Mouse (Mus musculus) gastrocnemius, adult 8-10 months (tissue): ENCODE results near the gene Atp1a3. TPM values are rescaled to one million over a fixed set of nuclear protein-coding genes. Genes with fewer than 3 reads are reported as not detected.

Experiments
- DNase-seq, 2 experiments: peaks; one replicate each; pipeline ENCODE4 v3.0.0; 2022; ENCODE audit warnings: low spot score in 2 of 2
- total RNA-seq, 4 experiments: library from RNA; stranded (reverse); gene quantifications; 2 replicates each; pipeline ENCODE4 v1.2.4; 2022

Atp1a3 gene
- total RNA-seq, 4 experiments from 2014 or later = 0.25 to 0.58 (median 0.46) TPM

DNA sequence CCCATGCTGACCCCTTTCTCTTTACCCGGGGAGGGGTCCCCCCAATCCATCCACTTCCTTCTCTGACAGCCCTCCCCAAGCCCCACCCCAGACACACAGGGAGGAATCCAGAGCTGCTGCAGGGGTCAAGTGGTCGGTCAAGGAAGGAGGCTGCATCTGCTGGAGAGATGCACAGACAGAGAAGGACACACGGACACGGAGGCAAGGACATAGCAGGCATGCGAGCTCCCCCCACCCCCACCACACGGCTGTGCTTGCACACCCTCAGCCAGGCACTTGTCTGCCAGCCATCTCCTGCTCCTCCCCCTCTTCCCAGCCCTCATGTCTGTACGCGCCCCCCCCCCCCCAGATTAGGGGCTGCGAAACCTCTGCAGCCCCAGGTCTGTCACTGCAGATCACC, 952 bp downstream of the Atp1a3 start:
- DNase-seq = no peak

DNA sequence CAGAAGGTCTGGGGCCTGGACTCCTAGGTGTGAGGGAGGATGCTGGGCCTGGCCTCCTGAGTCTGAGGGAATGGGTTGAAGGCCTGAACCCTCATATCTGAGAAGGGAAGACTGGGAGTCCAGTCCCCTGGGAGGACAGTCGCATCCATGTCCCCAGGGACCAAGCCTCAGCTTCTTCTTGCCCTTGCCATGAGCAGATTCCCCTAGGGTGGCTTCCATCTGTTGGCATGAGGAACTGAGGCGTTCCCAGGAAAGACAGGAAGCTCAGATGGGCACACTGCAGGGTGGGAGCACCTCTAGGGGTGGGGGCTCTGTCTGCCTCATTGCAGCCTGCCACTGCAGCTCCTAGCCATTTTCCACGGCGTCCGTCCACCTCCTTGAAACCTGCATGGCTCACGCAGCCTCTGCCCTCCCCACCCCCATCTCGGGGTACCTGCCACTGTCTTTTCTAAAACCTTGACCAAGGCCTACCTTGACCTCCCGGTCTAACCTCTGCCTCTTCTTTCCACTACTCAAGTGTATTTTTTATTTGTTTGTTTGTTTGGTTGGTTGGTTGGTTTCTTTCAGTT, 1.9 kb downstream of the Atp1a3 start:
- no peak for DNase-seq

DNA sequence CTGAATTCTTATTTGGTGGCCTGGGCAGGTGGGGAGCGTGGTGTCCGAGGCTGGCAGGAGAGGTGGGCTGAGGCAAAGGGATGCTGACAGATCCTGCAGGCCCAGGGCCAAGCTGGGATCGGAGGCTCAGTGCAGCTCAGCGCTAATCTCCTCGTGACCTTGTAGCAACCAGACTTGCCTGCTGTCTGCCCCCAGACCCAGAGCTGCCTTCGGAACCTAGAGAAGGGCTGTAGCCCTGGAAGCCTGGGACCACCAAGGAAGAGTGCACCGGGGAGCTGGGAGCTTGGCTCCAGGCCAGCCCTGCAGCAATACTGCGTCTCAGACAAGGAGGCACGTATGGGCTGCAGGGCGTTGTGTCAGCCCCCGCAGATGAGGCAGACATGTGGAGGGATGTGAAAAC, 2.5 kb downstream of the Atp1a3 start:
- DNase-seq = no peak

DNA sequence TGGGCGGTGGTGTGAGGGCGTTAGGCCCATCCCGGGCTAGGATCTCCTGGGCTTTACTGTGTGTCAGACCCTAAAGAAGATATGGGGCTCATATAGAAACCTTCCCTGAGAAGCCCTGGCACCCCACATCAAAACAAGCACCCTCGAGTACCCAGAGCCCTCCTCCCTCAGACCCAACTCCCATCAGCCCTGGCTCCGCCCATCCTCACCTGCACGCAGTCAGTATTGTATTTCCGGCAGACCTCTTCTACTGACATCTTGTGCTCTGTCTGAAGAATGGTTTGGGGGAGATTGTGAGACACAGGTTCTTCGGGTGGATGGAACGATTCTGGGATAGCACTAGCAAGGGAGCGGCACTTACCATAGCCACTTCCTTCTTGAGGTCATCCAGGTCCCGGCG, 5.0 kb downstream of the Atp1a3 start:
- no peak for DNase-seq

DNA sequence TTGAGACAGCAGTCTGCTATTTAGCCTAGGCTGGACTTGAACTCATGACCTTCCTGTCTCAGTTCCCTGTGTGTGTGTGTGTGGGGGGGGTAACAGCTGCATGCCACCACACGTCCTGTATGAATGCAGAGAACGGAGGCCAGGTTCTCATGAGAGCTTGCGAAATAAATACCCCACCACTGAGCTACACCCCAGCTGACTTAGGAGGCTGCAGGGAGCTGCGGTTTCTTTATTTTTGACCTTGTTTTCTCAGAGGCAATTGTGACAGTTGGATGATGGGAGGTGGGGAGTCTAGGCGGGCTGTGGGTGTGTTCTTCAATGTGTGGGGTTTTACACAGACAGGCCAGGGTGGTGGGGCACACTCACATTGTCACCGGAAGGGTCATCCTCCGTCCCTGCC, 5.5 kb downstream of the Atp1a3 start:
- no peak for DNase-seq

DNA sequence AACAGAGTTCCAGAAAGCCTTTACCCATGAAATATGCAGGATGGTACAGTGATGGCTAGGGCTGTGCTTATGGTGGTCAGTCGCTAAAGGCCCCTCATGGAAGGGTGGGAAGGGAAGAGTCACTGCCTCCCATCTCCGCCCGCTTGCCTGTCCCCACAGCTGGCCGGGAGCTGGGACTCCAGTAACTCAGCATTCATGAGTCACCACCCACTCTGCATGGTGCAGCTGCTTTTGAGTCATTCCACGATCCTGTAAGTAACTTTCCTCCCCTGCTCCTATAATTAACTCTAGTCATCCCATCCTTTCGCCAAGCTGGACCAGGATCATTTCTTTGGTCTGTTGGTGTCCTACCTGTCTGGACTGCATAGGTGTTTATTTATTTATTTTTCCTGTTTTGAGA, 12.7 kb downstream of the Atp1a3 start:
- no peak for DNase-seq

DNA sequence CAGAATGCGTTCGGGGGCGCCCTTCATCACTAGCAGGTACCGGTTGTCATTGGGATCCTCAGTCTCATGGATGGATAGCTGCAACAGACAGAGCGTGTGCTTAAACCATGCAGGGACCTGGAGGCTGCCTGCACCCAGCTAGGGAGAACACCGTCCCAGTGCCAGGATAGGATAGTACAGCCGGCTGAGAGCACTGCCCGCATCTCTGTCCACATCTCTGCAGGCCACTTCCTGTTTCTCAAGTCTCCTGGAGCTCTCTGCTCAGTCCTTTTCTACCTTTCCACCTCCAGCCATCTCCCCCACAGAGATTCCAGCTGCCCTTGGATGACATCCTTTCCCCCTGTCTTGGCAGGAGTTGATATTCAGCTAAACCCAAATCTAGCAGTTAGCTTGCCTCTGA, 15.3 kb downstream of the Atp1a3 start:
- no peak for DNase-seq

DNA sequence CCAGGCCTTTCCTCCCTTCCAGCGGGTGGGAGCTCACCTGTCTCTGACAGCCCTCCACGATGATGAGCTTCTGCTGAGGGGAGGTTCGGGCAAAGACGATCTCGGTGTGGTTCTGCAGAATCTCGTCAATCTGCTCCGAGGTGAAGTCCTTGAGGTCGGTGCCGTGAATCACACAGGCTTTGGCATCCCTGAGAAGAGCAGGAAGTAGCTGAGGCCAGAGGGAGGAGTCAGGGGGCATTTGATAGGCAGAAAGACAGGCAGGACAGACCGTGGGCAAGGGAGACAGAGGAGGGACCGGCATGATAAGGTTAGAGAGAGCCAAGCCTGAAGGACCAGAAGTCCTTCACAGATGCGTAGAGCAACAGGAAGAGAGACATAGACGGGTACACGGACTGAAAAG, 17.8 kb downstream of the Atp1a3 start:
- DNase-seq = no peak

DNA sequence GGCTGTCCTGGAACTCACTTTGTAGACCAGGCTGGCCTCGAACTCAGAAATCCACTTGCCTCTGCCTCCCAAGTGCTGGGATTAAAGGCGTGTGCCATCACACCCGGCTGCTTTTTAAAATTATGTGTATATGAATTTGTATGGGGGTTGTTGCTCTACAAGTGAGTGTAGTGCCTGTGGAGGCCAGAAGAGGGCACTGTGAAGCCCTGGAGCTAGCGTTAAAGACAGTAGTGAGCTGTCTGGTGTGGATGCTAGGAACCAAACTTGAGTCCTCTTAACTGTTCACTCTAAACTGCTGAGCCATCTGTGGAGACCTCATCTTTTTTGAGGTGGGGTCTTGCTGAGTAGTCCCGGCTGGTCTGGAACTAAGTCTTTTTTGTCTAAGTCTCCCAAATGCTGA, 20.0 kb downstream of the Atp1a3 start:
- DNase-seq = no peak

DNA sequence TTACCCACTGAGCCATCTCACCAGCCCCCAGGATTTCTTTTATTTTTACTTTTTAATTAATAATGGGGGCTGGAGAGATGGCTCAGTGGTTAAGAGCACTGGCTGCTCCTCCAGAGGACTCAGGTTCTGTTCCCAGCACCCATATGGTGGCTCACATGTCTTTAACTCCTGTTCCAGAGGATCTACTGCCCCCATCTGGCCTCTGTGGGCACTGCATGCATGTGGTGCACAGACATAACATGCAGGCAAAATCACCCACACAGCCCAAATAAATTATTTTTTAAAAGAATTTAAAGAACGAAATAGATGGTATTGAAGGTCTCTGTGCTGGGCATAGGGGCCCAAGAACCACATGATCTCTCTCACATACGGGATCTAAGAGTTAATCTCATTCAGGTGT, 21.5 kb downstream of the Atp1a3 start:
- no peak for DNase-seq

DNA sequence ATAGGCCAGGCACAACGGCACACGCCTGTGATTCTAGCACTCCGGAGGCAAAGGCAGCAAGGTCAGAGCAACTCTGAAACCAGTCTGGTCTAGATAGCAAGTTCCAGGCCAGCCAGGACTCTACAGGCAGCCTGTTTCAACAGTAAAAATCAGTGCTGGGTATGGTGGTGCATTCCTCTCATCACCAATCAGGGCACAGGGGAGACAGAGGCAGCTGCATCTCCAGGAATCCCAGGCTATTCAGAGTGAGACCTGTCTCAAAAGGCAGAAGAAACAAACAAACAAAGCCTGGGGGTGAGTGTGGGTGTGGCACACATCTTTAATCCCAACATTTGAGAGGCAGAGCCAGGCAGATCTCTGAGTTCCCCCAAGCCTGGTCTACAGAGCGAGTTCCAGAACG, 22.4 kb downstream of the Atp1a3 start:
- no peak for DNase-seq

DNA sequence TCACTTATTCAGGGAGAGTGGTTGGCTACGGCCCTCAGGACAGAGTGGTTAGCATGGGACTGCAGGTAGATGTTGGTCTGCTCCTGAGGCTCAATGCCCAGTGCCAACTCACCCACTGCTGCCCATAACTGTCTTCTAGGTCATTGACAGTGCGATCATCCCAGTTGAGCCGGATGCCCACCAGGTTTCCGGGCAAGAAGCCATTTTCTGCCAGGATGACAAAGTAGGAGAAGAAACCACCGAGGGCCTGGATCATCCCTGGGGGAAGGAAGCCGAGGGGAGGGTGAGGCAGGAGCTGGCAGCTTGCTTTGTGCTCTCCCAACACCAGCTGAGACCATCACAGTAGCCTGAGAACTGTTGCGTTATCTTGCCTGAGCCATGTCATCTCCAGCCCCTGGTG, 25.3 kb downstream of the Atp1a3 start:
- DNase-seq = no peak

DNA sequence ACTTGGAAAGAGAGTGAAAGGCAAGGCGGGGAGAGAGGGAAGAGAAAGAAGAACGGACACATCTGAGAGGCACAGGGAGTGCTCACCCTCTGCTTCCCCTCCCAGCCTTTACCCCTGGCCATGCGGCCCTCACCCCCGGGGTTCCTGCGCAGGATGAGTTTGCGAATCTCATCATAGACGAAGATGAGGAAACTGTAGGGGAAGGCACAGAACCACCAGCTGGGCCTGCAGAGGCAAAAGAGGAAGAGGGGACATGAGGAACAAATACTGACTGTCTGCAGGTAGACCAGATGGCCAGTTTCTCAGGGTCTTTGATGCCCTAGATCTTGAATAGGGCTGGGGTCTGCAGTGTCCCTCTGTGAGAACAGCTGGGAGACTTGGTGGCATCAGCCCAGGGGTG, 27.0 kb downstream of the Atp1a3 start:
- DNase-seq = no peak

DNA sequence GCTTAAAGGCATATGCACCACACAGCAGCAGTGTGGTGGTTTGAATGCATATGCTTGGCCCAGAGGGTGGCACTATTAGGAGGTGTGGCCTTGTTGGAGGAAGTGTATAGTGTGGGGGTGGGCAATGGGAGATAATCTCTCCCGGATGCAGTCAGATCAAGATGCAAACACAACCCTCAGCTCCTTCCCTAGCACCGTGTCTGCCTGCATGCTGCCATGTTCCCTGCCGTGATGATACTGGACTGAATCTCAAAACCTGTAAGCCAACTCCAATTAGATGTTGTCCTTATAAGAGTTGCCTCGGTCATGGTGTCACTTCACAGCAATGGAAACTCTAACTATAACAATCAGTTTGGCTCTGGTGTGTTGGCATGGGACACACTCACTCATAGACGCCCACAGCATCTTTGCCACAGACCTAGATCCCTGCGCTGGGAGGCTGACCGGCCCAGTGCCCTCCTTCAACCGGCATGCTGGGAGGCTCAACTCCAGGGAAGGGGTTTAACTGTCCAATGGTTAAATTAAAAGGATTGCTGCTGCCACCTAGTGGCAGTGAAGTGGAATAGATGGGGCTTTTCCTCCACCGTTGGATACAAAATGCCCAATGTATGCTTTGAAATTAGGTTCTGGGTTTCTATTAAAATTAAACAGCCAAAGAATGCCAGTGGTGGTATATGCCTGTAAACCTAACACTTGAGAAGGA, 30.7 kb downstream of the Atp1a3 start:
- no peak for DNase-seq

DNA sequence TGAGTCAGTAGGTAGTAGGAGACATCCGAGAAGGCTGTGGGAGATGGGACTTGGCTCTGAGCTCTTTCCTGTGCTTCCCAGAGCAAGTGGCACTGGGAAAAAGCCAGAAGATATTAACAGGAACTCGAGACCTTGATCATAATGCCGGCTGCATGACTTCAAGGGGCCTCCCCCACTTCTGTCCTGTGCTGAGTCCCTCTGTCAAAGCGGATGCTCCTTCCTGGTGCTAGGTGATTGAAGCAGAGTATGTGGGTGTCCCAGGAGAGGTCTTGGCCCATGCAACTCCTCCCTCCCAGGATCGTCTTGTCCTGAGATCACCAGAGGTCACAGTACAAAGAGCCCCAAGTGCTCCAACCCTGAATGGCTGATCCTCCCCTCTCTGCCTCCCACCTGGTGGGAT, 31.9 kb downstream of the Atp1a3 start:
- DNase-seq = no peak

DNA sequence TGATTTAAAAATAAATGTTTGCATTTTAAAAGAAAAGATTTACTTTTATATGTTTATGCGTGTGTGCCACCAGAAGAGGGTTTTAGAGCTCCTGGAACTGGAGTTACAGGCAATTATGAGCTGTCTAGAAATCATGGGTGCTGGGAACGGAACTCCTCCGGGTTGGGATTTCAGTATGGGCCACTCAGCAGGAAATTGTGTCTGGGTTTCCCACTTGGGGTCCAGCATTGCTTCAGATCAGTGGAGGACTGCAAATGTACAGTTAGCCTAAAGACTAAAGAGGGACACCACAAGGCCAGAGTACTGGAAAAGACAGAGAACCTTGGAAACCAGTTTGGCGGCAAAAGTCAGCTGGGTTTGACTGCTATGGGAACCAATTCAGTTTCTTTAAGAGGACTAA, 32.5 kb downstream of the Atp1a3 start:
- no peak for DNase-seq

DNA sequence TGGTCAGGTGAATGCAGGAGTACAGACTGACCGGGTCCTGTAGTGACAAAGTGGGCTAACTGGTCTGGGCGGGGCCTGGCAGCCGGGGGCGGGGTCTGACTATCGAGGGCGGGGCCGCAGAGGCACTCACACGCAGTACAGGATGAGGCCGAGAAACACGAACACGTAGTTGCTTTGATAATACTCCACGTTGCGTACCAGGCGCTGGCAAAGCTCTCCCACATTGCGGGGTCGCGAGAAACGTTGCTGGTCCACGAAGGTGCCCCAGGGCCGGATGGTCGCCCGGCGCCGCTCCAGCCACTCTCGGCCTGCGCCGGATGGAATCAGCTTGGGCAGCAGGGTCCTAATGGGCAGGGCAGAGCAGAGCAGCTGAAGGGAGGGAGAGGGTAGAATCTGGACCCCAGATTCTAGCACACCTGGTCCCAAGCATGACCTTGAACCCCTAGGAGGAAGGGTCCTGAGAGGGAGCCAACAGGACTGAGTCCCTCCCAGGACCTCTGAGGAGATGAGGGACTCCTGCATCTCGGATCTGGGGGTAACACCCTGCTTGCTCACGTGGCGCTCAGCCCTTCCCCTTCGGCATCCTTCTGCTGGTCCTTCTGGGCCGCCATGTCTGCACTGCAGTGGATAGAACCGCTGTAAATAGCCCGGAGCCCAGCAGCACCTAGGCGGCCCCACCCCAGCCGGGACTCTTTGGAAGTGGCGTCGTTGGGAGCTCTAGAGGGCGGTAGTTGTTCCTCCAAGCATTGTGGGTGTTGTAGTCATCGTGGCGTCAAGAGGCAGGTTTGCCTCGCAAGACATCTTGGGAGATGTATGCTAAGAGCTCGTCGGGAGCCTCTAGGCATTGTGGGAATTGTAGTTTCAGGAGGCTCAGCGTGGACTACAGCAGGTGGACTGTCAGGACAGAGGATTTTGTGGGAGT, 33.5 kb downstream of the Atp1a3 start, which contains the start of gene Rabac1:
TSS of gene Rabac1 (minus strand) at position 783 of the 922 bp plus-strand sequence.
- peak; percentile 87 to 90 for DNase-seq

DNA sequence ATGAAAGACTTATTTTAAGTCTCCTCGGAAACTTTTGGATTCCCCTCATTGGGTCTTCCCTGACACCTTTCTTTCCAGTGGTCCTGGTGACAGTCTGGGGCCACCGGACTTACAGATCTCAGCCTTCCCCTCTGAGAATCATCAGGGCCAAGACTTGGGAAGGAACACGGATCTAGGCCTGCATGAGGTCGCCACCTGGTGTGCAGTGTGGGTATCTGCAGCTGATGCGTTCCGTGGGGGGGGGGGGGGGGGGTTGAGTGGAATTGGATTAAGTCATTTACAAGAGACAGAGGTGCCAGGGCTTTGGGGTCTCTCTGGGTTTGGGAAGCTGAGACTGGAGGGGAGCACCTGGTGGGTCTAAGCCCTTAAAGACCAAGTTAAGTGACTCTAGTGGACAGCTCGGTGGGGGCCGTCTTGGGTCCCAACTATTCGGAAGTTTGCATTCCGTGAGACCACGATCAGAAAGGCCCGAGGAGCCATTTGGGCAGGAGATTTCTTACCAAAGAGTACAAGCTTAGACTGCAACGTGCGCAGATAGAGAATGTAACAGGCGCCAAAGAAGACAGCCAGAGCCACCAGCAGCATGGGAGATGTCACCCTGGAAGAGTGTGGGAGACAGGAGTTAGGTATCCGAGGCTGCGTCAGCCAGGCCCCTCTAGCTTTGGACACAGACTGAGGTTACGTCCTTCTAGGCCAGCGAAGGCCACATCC, 34.3 kb downstream of the Atp1a3 start:
- peak in 1 of 2 experiments; percentile 16 for DNase-seq

DNA sequence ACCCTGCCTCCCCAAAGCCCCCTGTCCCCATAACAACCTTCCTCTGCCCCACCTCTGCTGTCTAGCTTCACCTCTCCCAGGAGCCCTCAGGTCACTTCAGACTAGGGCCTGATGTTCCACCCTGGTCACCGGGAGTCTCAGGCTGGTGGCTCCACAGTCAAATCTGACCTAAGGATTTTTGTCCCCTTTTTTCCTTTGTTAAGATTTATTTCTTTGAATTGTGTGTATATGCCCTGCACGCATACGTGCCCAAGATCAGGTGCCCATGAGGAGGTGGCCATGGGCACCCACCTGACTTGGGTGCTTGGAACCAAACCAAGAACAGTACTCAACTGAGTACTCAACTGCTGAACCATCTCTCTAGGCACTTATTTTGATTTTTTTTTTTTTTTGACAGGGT, 35.4 kb downstream of the Atp1a3 start:
- no peak for DNase-seq

DNA sequence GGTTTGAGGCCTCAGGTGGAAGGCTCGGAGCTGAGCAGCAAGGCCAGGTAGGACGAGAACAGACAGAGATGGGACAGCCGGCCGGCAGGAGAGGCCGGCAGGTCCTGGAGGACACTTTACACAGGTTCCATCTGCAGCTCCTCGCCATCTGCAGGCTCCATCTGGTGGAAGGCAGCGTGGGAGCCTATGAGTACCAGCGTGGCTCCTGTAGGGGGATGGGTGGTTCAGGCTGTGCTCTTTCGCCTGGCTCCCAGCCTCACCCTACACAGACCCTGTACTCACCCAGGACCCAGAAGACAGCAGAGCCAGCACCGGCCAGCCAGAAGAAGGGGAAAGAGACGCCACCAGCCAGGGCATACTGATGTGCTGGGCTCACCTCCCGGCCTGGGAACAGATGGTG, 36.0 kb downstream of the Atp1a3 start:
- no peak for DNase-seq

DNA sequence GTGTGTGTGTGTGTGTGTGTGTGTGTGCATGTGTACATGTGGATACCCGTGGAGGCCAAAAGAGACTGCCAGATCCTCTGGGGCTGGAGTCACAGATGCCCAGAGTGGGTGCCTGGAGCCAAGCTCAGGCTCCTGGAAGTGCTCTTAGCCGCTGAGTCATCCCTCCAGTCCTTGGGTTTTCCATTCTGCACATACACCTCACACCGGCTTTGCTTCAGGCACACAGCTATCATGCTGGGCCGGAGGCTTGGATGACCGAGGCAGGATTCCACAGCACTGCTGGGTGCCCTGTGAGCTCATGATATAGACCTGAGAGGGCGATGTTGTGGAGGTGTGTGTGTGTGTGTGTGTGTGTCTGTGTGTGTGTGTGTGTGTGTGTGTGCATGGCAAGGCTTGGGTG, 37.3 kb downstream of the Atp1a3 start:
- no peak for DNase-seq

DNA sequence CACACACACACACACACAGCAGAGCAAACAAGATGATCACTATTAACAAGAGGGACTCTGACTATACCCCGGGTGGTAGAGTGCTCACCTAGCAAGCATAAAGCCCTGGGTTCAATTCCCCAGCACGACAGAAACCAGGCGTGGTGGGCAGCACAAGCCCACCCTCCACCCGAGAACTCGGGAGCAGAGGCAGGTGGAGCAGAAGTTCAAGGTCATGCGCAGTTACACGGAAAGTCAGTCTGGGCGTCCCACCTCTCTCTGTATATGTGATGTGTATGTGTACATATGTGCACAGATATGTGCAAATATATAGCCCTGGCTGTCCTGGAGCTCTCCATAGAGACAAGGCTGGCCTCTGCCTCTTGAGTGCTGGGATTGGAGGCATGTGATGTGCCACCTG, 37.8 kb downstream of the Atp1a3 start:
- no peak for DNase-seq
